Mouse (Mus musculus): ENCODE data around the gene Stam.
"Not testable (repeated sequence)": the region's sequence is repeated elsewhere in the genome, so short reads cannot be mapped to it uniquely, and the experiment has no call there.

DNA sequence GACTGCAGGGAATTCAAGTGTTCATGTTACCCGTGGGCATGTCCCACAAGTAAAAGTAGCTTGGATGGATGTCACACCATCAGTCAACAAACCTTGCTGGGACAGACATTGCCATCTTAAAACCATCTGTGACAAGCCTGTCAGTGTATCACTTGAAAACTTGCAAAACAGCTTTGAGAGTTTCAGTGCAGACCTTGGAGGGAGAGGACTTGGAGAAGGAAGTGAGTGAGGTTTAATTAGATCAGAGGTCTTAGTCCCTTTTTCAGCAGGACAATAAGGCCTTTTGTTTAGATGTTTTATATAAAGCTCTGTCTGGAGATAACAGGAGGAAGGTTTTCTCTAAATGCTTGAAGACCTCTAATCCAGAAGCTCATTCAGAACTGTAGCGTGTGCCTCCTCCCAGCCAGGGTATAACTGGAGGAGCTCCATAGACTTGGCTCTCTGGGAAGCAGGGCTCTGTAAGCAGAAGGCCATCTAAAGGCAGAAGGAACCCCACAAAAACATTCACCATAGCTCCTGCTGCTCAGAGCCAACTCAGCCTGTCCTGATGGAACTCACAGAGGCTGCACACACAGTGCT is 124.5 kb downstream of the Stam start:
- not testable (repeated sequence) for TF ChIP-seq CTCF (IDR thresholded peaks at IDR 0.05; ENCODE audit: low read depth, low read length); POLR2A (IDR thresholded peaks at IDR 0.05; ENCODE audit: borderline replicate concordance, low read depth, low read length)
